Mouse (Mus musculus) ES-E14 (cell line): ENCODE measurements around the gene Gipc3. TPM values are rescaled to one million over a fixed set of nuclear protein-coding genes. Genes with fewer than 3 reads are reported as not detected.
A peak's percentile ranks its signal among the peaks of the same experiment; 100 is the strongest.

Source experiments
- DNase-seq: peaks from one replicate; pipeline ENCODE4 v3.0.0-alpha.2; 2013; ENCODE audit warnings: low read depth, low spot score
- H3K27ac ChIP-seq: 2 replicates; pipeline ENCODE4 v1.5.1; 2012; ENCODE audit warnings: low read depth, mild to moderate bottlenecking, low read length, moderate library complexity, mixed read lengths; ENCODE audit not compliant: poor library complexity, insufficient read depth, severe bottlenecking
- H3K36me3 ChIP-seq: 2 replicates; pipeline ENCODE4 v1.6.1; 2012; ENCODE audit warnings: mild to moderate bottlenecking, low read length, moderate library complexity, mixed read lengths; ENCODE audit not compliant: control insufficient read depth, poor library complexity, insufficient read depth, severe bottlenecking
- H3K4me1 ChIP-seq, 2 experiments: fragments of 150-350 bp in 1 of 2; sonication (generic) in 1 of 2; 2 replicates each; pipeline ENCODE4 v1.6.1; 2012; ENCODE audit warnings: low read length in 2 of 2, mild to moderate bottlenecking in 1 of 2, mixed read lengths in 1 of 2; ENCODE audit not compliant: control insufficient read depth in 2 of 2, insufficient read depth in 2 of 2, poor library complexity in 1 of 2
- H3K4me3 ChIP-seq, 2 experiments: fragments of 150-350 bp in 1 of 2; sonication (generic) in 1 of 2; 2 replicates each; pipeline ENCODE4 v1.5.1; 2012; ENCODE audit warnings: low read length in 2 of 2, low read depth in 1 of 2, mild to moderate bottlenecking in 1 of 2, mixed read lengths in 1 of 2; ENCODE audit not compliant: insufficient read depth in 1 of 2, poor library complexity in 1 of 2, severe bottlenecking in 1 of 2
- H3K9ac ChIP-seq: 2 replicates; pipeline ENCODE4 v1.6.1; 2012; ENCODE audit warnings: low read depth, mild to moderate bottlenecking, low read length, mixed read lengths; ENCODE audit not compliant: poor library complexity, insufficient read depth, severe bottlenecking
- H3K9me3 ChIP-seq: fragments of 150-350 bp; sonication (generic); 2 replicates; pipeline ENCODE4 v1.6.1; 2012; ENCODE audit warnings: low read depth, mild to moderate bottlenecking, low read length; ENCODE audit not compliant: control insufficient read depth, insufficient read depth
- CHD2 ChIP-seq: IDR thresholded peaks from 2 replicates; pipeline ENCODE4 v1.6.1; 2014; ENCODE audit warnings: mild to moderate bottlenecking, low read depth, low read length, inconsistent platforms
- HCFC1 ChIP-seq: IDR thresholded peaks from 2 replicates; pipeline ENCODE4 v1.6.1; 2012; ENCODE audit warnings: low read length, inconsistent platforms, borderline replicate concordance; ENCODE audit not compliant: insufficient read depth
- MAFK ChIP-seq: IDR thresholded peaks from 2 replicates; pipeline ENCODE4 v1.6.1; 2014; ENCODE audit warnings: mild to moderate bottlenecking, low read depth, low read length, inconsistent platforms; ENCODE audit not compliant: insufficient read depth
- ZC3H11A ChIP-seq: IDR thresholded peaks from 2 replicates; pipeline ENCODE4 v1.6.1; 2012; ENCODE audit warnings: low read depth, mild to moderate bottlenecking, inconsistent platforms, low read length, borderline replicate concordance
- ZNF384 ChIP-seq: IDR thresholded peaks from 2 replicates; pipeline ENCODE4 v1.6.1; 2012; ENCODE audit warnings: low read depth, low read length, inconsistent platforms
- in situ Hi-C, 2 experiments: fragments of 600-800 bp; cut with MboI; formaldehyde crosslinking; loops; one replicate each; pipeline ENCODE4 v1.15.1; 2025; ENCODE audit warnings: low sequenced_read_pairs in 2 of 2, inconsistent platforms in 1 of 2; ENCODE audit not compliant: unreplicated experiment in 2 of 2
- total RNA-seq: library from RNA; depleted of rRNA; stranded (reverse); fragments of 300-350 nt; gene quantifications from 2 replicates; pipeline ENCODE4 v1.2.3, GENCODE M21; 2012

Gene Gipc3
- total RNA-seq, 1 experiment, result 0.09 TPM

DNA sequence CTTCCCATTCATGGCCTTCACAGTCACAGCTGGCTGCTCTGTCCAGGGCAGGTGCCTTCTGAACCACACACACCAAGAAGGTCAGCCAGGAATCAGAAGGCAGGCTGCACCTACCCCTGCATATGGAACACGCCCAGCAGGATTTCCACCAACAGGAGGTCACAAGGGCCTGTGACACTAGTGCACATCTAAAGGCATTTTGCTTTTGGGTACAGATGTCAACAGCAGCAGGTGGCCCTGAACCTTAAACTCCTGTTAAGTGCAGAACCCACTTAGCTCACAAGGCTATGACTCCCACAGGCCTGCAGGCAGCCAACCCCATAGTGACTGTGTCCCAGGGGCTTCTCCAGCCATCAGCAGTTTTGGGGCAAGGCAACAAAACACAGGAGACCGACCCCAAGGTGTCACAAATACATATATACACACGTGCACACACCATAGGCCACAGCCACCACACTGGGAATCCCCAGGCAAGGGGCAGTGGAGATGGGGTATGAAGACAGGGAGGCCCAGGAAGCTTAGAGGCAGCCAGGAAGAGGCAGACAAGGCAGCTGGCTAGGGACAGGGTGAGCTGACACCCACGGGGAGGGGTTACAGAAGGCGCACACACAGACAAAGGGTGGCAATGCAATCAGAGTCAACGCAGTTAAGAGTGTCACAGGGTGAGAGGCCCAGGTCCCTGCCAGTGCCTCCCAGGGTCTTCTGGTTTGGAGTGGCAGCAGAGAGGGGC lies 23.6 kb upstream of the Gipc3 start:
- peaks cover 0 to 40% of the 10 kb centered on the region in 2 experiments; a peak in 3 of 4 replicates for H3K4me1 ChIP-seq
- no peaks in the 10 kb centered on the region for H3K9me3 ChIP-seq
- TF ChIP-seq ZC3H11A, result no peak
- no peak for TF ChIP-seq MAFK
- TF ChIP-seq CHD2, result no peak
- TF ChIP-seq HCFC1, result no peak
- TF ChIP-seq ZNF384, result no peak
- in situ Hi-C loops, result no loop called here
- no peak overlapping the region for H3K9ac ChIP-seq
- peaks cover 71% of the 10 kb centered on the region for H3K36me3 ChIP-seq
- no peak overlapping the region for H3K4me3 ChIP-seq
- DNase-seq, result no peak
- no peak overlapping the region for H3K27ac ChIP-seq

- in situ Hi-C loops, result no loop called here
- peaks cover 71% of the 10 kb centered on the region for H3K36me3 ChIP-seq
- no peak for DNase-seq
- H3K9me3 ChIP-seq, result no peaks in the 10 kb centered on the region
- H3K4me1 ChIP-seq, result peaks cover 0 to 41% of the 10 kb centered on the region in 2 experiments; a peak in 3 of 4 replicates
- H3K4me3 ChIP-seq, result peak within 1 kb of the TSS in 1 of 2 experiments; percentile 10; a peak in 1 of 4 replicates
- H3K9ac ChIP-seq, result peak within 1 kb of the TSS; percentile 5; the same call in 1 of the 2 replicates
- TF ChIP-seq MAFK (no peak), ZNF384 (no peak), HCFC1 (no peak), CHD2 (no peak), ZC3H11A (no peak)
- H3K27ac ChIP-seq, result no peak within 1 kb of the TSS; the same call in 1 of the 2 replicates
Observed at GRCm38 (mm10) chr10:81365672-81366476, 22.8 kb upstream of the Gipc3 start, which contains the start of gene 4930404N11Rik. Gene 4930404N11Rik, minus strand, starts transcription at chr10:81365816.

DNA sequence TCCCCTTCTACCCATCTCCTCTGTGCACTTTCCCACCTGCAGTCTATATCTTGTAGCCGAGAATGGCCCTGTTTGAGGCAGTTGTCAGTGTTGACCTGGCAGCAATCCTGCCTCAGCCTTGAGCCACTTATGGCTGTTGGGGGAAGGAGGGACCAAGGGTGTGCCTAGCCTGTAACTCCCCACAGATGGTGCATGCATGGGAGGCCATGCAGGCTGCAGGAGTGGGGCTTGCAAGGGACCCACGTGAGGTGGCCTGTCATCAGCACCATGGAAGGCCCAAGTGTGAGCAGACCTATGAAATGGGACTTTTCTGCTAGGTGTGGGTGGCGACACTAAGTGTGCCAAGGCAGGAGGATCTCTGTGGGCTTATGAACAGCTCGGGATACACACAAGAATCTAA lies 22.0 kb upstream of the Gipc3 start:
- TF ChIP-seq CHD2 (no peak), ZNF384 (no peak), HCFC1 (no peak), ZC3H11A (no peak), MAFK (no peak)

DNA sequence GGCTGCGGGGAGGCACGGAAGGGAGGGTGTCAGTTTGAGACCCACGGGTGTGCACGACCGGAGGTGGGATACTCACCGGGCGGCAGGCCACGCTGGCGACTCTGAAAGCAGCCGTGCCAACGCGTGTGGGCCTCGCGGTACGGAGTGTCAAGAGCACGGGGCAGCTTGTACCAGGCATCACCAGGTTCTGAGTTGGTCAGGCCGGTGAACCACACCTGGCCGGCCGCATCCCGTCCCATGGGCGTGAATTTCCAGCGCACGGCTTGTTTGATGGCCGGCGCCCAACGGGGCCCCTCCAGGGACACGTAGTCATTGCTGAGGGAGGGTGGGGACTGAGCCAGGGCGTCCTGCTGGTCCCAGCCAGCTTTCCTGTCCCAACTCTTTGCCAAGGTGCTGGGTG lies 21.6 kb upstream of the Gipc3 start:
- in situ Hi-C loops, result no loop called here
- Histone ChIP-seq H3K4me1 (peaks cover 3 to 49% of the 10 kb centered on the region in 2 experiments; a peak in 3 of 4 replicates), H3K9ac (peak overlapping the region; percentile 5; the same call in 1 of the 2 replicates), H3K36me3 (peaks cover 64% of the 10 kb centered on the region), H3K4me3 (peak overlapping the region in 1 of 2 experiments; percentile 10; a peak in 1 of 4 replicates), H3K27ac (no peak overlapping the region), H3K9me3 (no peaks in the 10 kb centered on the region)
- no peak for DNase-seq
- TF ChIP-seq CHD2, result no peak
- TF ChIP-seq ZNF384, result no peak
- TF ChIP-seq HCFC1, result no peak
- TF ChIP-seq ZC3H11A, result no peak
- TF ChIP-seq MAFK, result no peak

More for the DNA sequence above, 22.0 kb upstream of the Gipc3 start:
- Histone ChIP-seq H3K27ac (no peak overlapping the region), H3K4me1 (peaks cover 3 to 45% of the 10 kb centered on the region in 2 experiments; a peak in 3 of 4 replicates), H3K9me3 (no peaks in the 10 kb centered on the region), H3K36me3 (peaks cover 65% of the 10 kb centered on the region), H3K4me3 (no peak overlapping the region), H3K9ac (no peak overlapping the region)
- no peak for DNase-seq
- in situ Hi-C loops, result no loop called here
